Mouse (Mus musculus): ENCODE measurements around the gene Stxbp2. TPM values are rescaled to one million over a fixed set of nuclear protein-coding genes. Genes with fewer than 3 reads are reported as not detected.

The Stxbp2 gene
- polyA plus RNA-seq, 1 experiment from 2014 or later, result 46.9 TPM

GRCm38 (mm10) chr8:3655526-3655925, 24.8 kb downstream of the Stxbp2 start, which contains the start of gene Retn:
Gene Retn (plus strand): TSS chr8:3655770.
- Histone ChIP-seq H3K9ac (replicated peaks) (no peak within 1 kb of the TSS), H3K9me3 (ENCODE audit: low read length) (no peaks in the 10 kb centered on the region), H3K4me1 (ENCODE audit: insufficient read depth) (no peaks in the 10 kb centered on the region), H3K36me3 (replicated peaks; ENCODE audit: insufficient read depth, low read length) (no peaks in the 10 kb centered on the region), H3K4me3 (ENCODE audit: low read depth, low read length) (no peak within 1 kb of the TSS), H3K27ac (ENCODE audit: low read depth) (no peak within 1 kb of the TSS), H3K4me2 (ENCODE audit: low read depth, low read length) (no peak within 1 kb of the TSS), H3K27me3 (ENCODE audit: insufficient read depth, low read length) (no peaks in the 10 kb centered on the region)
- no peak for TF ChIP-seq CTCF (IDR thresholded peaks at IDR 0.05; ENCODE audit: low read depth)
- TF ChIP-seq EP300 (IDR thresholded peaks at IDR 0.05; ENCODE audit: low read depth), result no peak
- 66% methylated on average over 3 of the region's 3 CpGs for WGBS (ENCODE audit: insufficient replicate concordance)
- DNase-seq (no peak), ATAC-seq (no peak)

- TF ChIP-seq EP300 (IDR thresholded peaks at IDR 0.05; ENCODE audit: low read depth) (no peak), CTCF (IDR thresholded peaks at IDR 0.05; ENCODE audit: low read depth) (no peak)
- Histone ChIP-seq H3K9ac (replicated peaks) (no peak overlapping the region), H3K4me3 (ENCODE audit: low read depth, low read length) (no peak overlapping the region), H3K27me3 (ENCODE audit: insufficient read depth, low read length) (no peaks in the 10 kb centered on the region), H3K4me1 (ENCODE audit: insufficient read depth) (no peaks in the 10 kb centered on the region), H3K9me3 (ENCODE audit: low read length) (no peaks in the 10 kb centered on the region), H3K4me2 (ENCODE audit: low read depth, low read length) (no peak overlapping the region), H3K27ac (ENCODE audit: low read depth) (no peak overlapping the region), H3K36me3 (replicated peaks; ENCODE audit: insufficient read depth, low read length) (no peaks in the 10 kb centered on the region)
- no peak for ATAC-seq
- no peak for DNase-seq
- WGBS (ENCODE audit: insufficient replicate concordance), result 30% methylated on average over 7 of the region's 7 CpGs
These were observed 26.1 kb downstream of the Stxbp2 start for GRCm38 (mm10) chr8:3656725-3657381.

- no peak overlapping the region for H3K4me3 ChIP-seq (ENCODE audit: low read depth, low read length)
- no peak for TF ChIP-seq CTCF (IDR thresholded peaks at IDR 0.05; ENCODE audit: low read depth)
- no peak for TF ChIP-seq EP300 (IDR thresholded peaks at IDR 0.05; ENCODE audit: low read depth)
- no peak for ATAC-seq
- no peaks in the 10 kb centered on the region for H3K27me3 ChIP-seq (ENCODE audit: insufficient read depth, low read length)
- H3K36me3 ChIP-seq (replicated peaks; ENCODE audit: insufficient read depth, low read length), result no peaks in the 10 kb centered on the region
- H3K9me3 ChIP-seq (ENCODE audit: low read length), result no peaks in the 10 kb centered on the region
- H3K27ac ChIP-seq (ENCODE audit: low read depth), result peak overlapping the region; percentile 70; the same call in 1 of the 2 replicates
- no peaks in the 10 kb centered on the region for H3K4me1 ChIP-seq (ENCODE audit: insufficient read depth)
- H3K9ac ChIP-seq (replicated peaks), result no peak overlapping the region
- H3K4me2 ChIP-seq (ENCODE audit: low read depth, low read length), result peak overlapping the region; percentile 26; the same call in 1 of the 2 replicates
- 47% methylated on average over 8 of the region's 8 CpGs for WGBS (ENCODE audit: insufficient replicate concordance)
- DNase-seq, result no peak
These were observed 30.1 kb downstream of the Stxbp2 start for GRCm38 (mm10) chr8:3660889-3661288.

- Histone ChIP-seq H3K4me2 (ENCODE audit: low read depth, low read length) (peak overlapping the region; percentile 32; the same call in 1 of the 2 replicates), H3K4me3 (ENCODE audit: low read depth, low read length) (no peak overlapping the region), H3K27ac (ENCODE audit: low read depth) (peak overlapping the region; percentile 82), H3K9me3 (ENCODE audit: low read length) (no peaks in the 10 kb centered on the region), H3K9ac (replicated peaks) (no peak overlapping the region), H3K27me3 (ENCODE audit: insufficient read depth, low read length) (no peaks in the 10 kb centered on the region), H3K36me3 (replicated peaks; ENCODE audit: insufficient read depth, low read length) (no peaks in the 10 kb centered on the region), H3K4me1 (ENCODE audit: insufficient read depth) (no peaks in the 10 kb centered on the region)
- peak; percentile 24 for DNase-seq
- TF ChIP-seq EP300 (IDR thresholded peaks at IDR 0.05; ENCODE audit: low read depth) (peak; percentile 54; the same call in 1 of the 2 replicates), CTCF (IDR thresholded peaks at IDR 0.05; ENCODE audit: low read depth) (no peak)
- 36% methylated on average over 5 of the region's 5 CpGs for WGBS (ENCODE audit: insufficient replicate concordance)
- ATAC-seq, result peak; percentile 76
These were observed 33.6 kb downstream of the Stxbp2 start for GRCm38 (mm10) chr8:3664405-3664804.

GRCm38 (mm10) chr8:3665507-3665906, 34.8 kb downstream of the Stxbp2 start, which contains the start of gene Mcemp1:
Gene Mcemp1 (plus strand): TSS chr8:3665754.
- H3K36me3 ChIP-seq (replicated peaks; ENCODE audit: insufficient read depth, low read length), result no peaks in the 10 kb centered on the region
- DNase-seq, result no peak
- peak within 1 kb of the TSS; percentile 37 for H3K4me3 ChIP-seq (ENCODE audit: low read depth, low read length)
- 57% methylated on average over 6 of the region's 6 CpGs for WGBS (ENCODE audit: insufficient replicate concordance)
- H3K9me3 ChIP-seq (ENCODE audit: low read length), result no peaks in the 10 kb centered on the region
- H3K9ac ChIP-seq (replicated peaks), result peak within 1 kb of the TSS; percentile 30; the same call in 1 of the 2 replicates
- TF ChIP-seq CTCF (IDR thresholded peaks at IDR 0.05; ENCODE audit: low read depth) (no peak), EP300 (IDR thresholded peaks at IDR 0.05; ENCODE audit: low read depth) (no peak)
- peak within 1 kb of the TSS; percentile 82 for H3K27ac ChIP-seq (ENCODE audit: low read depth)
- no peaks in the 10 kb centered on the region for H3K4me1 ChIP-seq (ENCODE audit: insufficient read depth)
- peak; percentile 35; the same call in 1 of the 2 replicates for ATAC-seq
- H3K27me3 ChIP-seq (ENCODE audit: insufficient read depth, low read length), result no peaks in the 10 kb centered on the region
- peak within 1 kb of the TSS; percentile 44 for H3K4me2 ChIP-seq (ENCODE audit: low read depth, low read length)

- H3K4me2 ChIP-seq (ENCODE audit: low read depth, low read length), result peak overlapping the region; percentile 49; the same call in 1 of the 2 replicates
- H3K4me1 ChIP-seq (ENCODE audit: insufficient read depth), result peaks cover 3% of the 10 kb centered on the region; the same call in 1 of the 2 replicates
- no peaks in the 10 kb centered on the region for H3K9me3 ChIP-seq (ENCODE audit: low read length)
- ATAC-seq (no peak), DNase-seq (peak; percentile 60)
- H3K36me3 ChIP-seq (replicated peaks; ENCODE audit: insufficient read depth, low read length), result no peaks in the 10 kb centered on the region
- no peaks in the 10 kb centered on the region for H3K27me3 ChIP-seq (ENCODE audit: insufficient read depth, low read length)
- no peak overlapping the region for H3K27ac ChIP-seq (ENCODE audit: low read depth)
- no peak overlapping the region for H3K9ac ChIP-seq (replicated peaks)
- H3K4me3 ChIP-seq (ENCODE audit: low read depth, low read length), result no peak overlapping the region
- TF ChIP-seq EP300 (IDR thresholded peaks at IDR 0.05; ENCODE audit: low read depth) (no peak), CTCF (IDR thresholded peaks at IDR 0.05; ENCODE audit: low read depth) (no peak)
- WGBS (ENCODE audit: insufficient replicate concordance), result 56% methylated on average over 2 of the region's 2 CpGs
These were observed 39.6 kb downstream of the Stxbp2 start for GRCm38 (mm10) chr8:3670388-3670787.

All from liver, postnatal 0 days (tissue).